Mouse (Mus musculus): ENCODE measurements around the gene Bmp6. TPM values are rescaled to one million over a fixed set of nuclear protein-coding genes. Genes with fewer than 3 reads are reported as not detected.

Gene Bmp6
- polyA plus RNA-seq, 1 experiment, result 1.8 TPM

DNA sequence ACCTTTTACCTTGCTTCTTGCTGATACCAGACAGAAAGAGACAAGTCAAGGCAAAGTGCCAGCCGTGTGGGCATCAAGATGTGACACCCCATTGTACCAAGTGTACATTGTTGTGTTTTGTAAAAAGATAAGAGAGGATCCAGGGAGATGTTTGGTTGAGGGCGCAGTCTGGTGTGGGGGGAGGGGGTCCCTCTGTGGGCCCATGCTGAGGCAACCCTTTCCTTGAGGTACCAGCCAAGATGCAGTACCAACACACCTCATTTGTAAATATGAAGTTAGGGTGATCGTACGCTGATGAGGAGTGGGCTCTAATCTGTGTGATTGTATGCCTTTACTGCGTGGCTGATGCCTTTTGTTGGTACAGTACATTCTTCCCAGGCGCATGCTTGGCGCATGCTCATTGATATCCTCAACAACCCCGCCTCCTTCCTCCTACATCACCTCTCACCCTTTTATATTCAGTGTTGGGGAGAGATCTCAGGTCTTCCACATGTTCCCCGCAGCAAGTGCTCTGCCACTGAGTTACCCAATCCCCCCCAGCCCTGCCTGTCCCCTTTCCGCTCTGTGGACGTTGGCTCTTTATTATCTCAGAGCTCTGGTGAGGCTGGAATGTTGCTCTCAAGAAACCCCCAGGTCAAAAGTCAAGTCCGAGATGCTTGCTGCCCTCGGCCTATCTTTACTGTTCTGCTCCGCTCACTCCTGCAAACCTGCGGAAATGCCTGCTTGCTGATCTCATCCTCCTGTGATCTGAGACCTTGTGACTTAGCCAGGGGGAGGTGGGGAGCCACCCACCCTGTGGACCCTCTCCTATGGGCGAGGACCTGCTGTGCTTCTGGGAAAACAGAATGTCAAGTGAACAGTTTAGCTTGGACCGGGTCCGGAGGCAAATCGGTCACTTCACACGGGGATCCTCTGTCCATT lies 105.4 kb downstream of the Bmp6 start:
- no peak overlapping the region for H3K27ac ChIP-seq (ENCODE audit: insufficient read depth, low read length)
- TF ChIP-seq CTCF (IDR thresholded peaks at IDR 0.05; ENCODE audit: borderline replicate concordance, insufficient read depth, low read length) (no peak), POLR2A (IDR thresholded peaks at IDR 0.05; ENCODE audit: low read depth, low read length) (no peak)

DNA sequence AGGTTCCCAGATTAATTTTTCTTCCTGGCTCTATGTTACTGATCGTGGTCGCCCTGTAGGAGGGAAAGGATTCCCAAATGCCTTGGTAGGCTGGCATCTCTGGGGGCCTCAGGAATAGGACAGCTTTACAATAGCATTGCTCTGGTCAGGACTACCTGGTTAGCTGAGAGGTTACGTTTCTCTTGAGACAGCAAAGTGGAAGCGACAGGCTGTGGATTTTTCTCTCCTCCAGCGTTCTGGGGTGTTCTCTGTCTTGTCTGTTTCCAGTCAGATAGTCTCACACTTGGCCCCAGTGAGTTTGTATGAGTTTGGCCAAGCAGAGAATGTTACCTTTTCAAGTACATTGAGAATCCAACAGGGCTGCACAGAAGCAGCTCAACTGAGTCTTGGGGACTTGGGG lies 106.5 kb downstream of the Bmp6 start:
- H3K4me3 ChIP-seq (ENCODE audit: insufficient read depth, low read length), result no peak overlapping the region
- 0 out of 2 replicates have a peak overlapping the region, but pooled peaks have one; percentile 4 for H3K27ac ChIP-seq (ENCODE audit: insufficient read depth, low read length)
- TF ChIP-seq CTCF (IDR thresholded peaks at IDR 0.05; ENCODE audit: borderline replicate concordance, insufficient read depth, low read length) (no peak), POLR2A (IDR thresholded peaks at IDR 0.05; ENCODE audit: low read depth, low read length) (no peak)
- H3K4me1 ChIP-seq (ENCODE audit: control insufficient read depth, insufficient read depth, low read length), result peaks cover 2% of the 10 kb centered on the region; the same call in 1 of the 2 replicates

More for the DNA sequence above, 105.4 kb downstream of the Bmp6 start:
- Histone ChIP-seq H3K4me1 (ENCODE audit: control insufficient read depth, insufficient read depth, low read length) (peaks cover 2% of the 10 kb centered on the region; the same call in 1 of the 2 replicates), H3K4me3 (ENCODE audit: insufficient read depth, low read length) (no peak overlapping the region)

DNA sequence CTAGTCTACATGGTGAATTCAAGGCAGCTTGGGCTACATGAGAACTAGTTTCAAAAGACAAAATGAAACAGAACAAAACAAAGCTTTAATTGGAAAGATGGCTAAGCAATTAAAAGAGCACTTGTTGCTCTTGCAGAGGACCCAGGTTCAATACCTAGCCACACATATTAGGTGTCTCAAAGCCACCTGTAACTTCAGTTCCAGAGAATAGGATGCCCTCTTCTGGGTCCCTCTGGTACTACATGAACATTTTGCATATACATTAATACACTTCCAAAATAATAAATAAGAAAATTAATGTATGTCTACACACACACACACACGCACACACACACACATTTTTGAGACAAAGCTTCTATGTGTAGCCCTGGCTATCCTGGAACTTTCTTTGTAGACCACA lies 118.5 kb downstream of the Bmp6 start:
- H3K27ac ChIP-seq (ENCODE audit: insufficient read depth, low read length), result no peak overlapping the region
- no peaks in the 10 kb centered on the region for H3K4me1 ChIP-seq (ENCODE audit: control insufficient read depth, insufficient read depth, low read length)
- no peak overlapping the region for H3K4me3 ChIP-seq (ENCODE audit: insufficient read depth, low read length)
- TF ChIP-seq CTCF (IDR thresholded peaks at IDR 0.05; ENCODE audit: borderline replicate concordance, insufficient read depth, low read length) (no peak), POLR2A (IDR thresholded peaks at IDR 0.05; ENCODE audit: low read depth, low read length) (no peak)

DNA sequence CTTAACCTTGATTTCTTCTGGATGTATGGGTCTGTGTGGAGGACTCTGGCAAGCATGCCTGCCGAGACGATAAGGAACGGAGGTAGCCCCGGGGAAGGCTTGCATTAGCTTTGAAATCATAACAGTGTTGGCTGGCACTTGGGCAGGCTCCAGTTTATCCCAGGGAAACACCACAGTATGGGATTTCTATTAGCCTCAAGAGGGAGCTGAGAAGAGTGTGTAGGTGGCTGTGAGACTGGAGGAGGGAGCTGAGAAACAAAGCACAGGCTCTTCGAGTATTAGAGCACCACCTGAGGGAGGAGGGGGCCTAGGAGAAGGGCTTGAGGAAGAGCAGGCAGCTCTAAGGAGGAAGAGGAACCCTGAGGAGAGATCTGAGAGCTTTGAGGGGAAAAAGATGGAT lies 126.0 kb downstream of the Bmp6 start:
- no peak for TF ChIP-seq POLR2A (IDR thresholded peaks at IDR 0.05; ENCODE audit: low read depth, low read length)
- TF ChIP-seq CTCF (IDR thresholded peaks at IDR 0.05; ENCODE audit: borderline replicate concordance, insufficient read depth, low read length), result no peak
- no peak overlapping the region for H3K4me3 ChIP-seq (ENCODE audit: insufficient read depth, low read length)
- H3K4me1 ChIP-seq (ENCODE audit: control insufficient read depth, insufficient read depth, low read length), result peaks cover 4% of the 10 kb centered on the region; the same call in 1 of the 2 replicates
- H3K27ac ChIP-seq (ENCODE audit: insufficient read depth, low read length), result no peak overlapping the region

DNA sequence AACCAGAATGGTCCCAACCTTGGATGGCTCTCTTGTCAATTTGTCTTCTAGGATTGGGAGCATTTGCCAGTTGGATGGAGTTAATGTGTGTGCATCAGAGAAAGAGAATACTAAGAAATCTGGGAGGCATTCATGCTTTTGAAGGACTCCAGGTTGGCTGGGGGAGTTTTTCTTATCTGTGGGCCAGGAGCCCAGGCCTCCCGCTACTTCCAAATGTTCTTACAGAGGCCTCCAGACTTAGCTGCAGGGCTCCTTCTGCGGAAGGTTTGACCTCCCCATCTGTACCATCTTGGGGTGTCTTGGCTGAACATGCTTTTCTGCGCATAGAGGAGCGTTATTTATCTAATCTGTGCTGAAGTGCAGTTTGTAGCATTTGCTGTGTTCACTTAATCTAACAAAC lies 127.7 kb downstream of the Bmp6 start:
- no peak overlapping the region for H3K4me3 ChIP-seq (ENCODE audit: insufficient read depth, low read length)
- H3K27ac ChIP-seq (ENCODE audit: insufficient read depth, low read length), result no peak overlapping the region
- peaks cover 4% of the 10 kb centered on the region; the same call in 1 of the 2 replicates for H3K4me1 ChIP-seq (ENCODE audit: control insufficient read depth, insufficient read depth, low read length)
- TF ChIP-seq CTCF (IDR thresholded peaks at IDR 0.05; ENCODE audit: borderline replicate concordance, insufficient read depth, low read length) (no peak), POLR2A (IDR thresholded peaks at IDR 0.05; ENCODE audit: low read depth, low read length) (no peak)

DNA sequence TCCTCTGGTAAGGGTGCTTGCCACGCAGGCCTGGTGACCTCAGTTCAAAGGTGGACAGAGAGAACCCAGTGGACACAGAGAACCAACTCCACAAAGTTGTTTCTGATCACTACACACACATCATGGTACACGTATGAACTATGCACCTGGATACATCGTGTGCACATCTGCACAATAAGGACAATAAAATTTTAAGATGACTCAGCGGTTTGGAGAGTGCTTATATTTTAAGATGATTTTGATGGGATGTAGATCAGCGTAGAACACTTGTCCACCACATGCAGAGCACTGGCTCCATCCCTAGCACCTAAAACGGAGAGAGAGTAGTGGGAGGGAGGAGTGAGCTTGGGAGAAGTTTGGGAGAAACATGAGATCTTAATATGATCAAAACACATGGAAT lies 128.6 kb downstream of the Bmp6 start:
- H3K27ac ChIP-seq (ENCODE audit: insufficient read depth, low read length), result no peak overlapping the region
- H3K4me1 ChIP-seq (ENCODE audit: control insufficient read depth, insufficient read depth, low read length), result peaks cover 4% of the 10 kb centered on the region; the same call in 1 of the 2 replicates
- no peak for TF ChIP-seq CTCF (IDR thresholded peaks at IDR 0.05; ENCODE audit: borderline replicate concordance, insufficient read depth, low read length)
- no peak for TF ChIP-seq POLR2A (IDR thresholded peaks at IDR 0.05; ENCODE audit: low read depth, low read length)
- H3K4me3 ChIP-seq (ENCODE audit: insufficient read depth, low read length), result no peak overlapping the region

DNA sequence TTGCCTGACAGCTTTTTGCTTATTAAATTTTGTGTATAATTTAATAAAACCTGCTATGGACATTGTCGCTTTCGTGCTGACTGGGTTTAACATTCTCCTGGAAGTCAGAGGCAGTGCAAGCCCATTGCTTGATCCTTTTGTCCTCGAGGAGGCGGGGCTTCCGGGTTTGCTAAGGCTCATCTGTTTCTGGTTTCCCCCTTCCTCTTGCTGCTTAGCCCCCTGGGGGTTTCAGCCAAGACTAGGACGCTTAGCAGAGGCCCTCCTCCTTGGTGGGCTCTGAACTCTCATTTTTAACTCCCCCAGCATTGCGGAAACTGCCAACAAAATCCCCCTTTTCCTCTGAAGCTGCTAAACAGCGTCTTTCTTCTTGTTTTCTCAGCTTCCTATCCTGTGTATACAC lies 132.0 kb downstream of the Bmp6 start:
- no peak overlapping the region for H3K27ac ChIP-seq (ENCODE audit: insufficient read depth, low read length)
- TF ChIP-seq CTCF (IDR thresholded peaks at IDR 0.05; ENCODE audit: borderline replicate concordance, insufficient read depth, low read length) (no peak), POLR2A (IDR thresholded peaks at IDR 0.05; ENCODE audit: low read depth, low read length) (no peak)
- peaks cover 3% of the 10 kb centered on the region; the same call in 1 of the 2 replicates for H3K4me1 ChIP-seq (ENCODE audit: control insufficient read depth, insufficient read depth, low read length)
- H3K4me3 ChIP-seq (ENCODE audit: insufficient read depth, low read length), result no peak overlapping the region

DNA sequence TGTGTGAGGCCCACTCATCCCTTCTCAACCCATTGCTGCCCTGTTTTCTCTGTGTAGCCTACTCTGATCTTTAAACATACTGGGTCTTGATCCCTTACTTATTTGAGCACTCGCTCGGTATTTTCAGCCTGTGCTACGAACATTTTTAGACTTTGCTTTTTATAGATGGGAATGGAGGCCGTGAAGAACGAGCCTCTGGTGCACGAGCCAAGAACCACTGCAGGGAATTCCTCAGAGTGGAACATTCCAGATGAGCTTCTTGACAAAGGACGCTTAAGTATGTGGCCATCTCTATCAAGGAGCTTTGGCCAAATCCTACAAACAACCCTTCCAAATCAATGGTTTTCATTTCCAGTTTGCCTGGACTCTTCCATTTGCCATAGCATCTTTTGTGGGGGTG lies 136.1 kb downstream of the Bmp6 start:
- Histone ChIP-seq H3K4me3 (ENCODE audit: insufficient read depth, low read length) (no peak overlapping the region), H3K4me1 (ENCODE audit: control insufficient read depth, insufficient read depth, low read length) (no peaks in the 10 kb centered on the region), H3K27ac (ENCODE audit: insufficient read depth, low read length) (no peak overlapping the region)
- TF ChIP-seq POLR2A (IDR thresholded peaks at IDR 0.05; ENCODE audit: low read depth, low read length), result no peak
- no peak for TF ChIP-seq CTCF (IDR thresholded peaks at IDR 0.05; ENCODE audit: borderline replicate concordance, insufficient read depth, low read length)

DNA sequence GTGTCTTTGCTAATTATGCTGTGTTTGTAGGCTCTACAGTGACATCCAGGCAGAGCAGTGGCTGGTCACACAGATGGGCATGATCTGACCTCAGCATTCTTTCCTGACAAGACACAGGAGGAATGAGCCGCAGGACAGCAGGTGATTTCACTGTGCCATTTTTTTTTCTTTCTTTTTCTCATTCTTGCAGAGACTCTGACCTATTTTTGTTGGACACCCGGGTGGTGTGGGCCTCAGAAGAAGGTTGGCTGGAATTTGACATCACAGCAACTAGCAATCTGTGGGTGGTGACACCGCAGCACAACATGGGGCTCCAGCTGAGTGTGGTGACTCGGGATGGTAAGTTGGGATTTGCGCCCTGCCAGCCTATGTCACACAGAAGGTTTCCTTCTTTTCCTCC lies 139.8 kb downstream of the Bmp6 start:
- H3K27ac ChIP-seq (ENCODE audit: insufficient read depth, low read length), result no peak overlapping the region
- TF ChIP-seq CTCF (IDR thresholded peaks at IDR 0.05; ENCODE audit: borderline replicate concordance, insufficient read depth, low read length), result no peak
- TF ChIP-seq POLR2A (IDR thresholded peaks at IDR 0.05; ENCODE audit: low read depth, low read length), result no peak

DNA sequence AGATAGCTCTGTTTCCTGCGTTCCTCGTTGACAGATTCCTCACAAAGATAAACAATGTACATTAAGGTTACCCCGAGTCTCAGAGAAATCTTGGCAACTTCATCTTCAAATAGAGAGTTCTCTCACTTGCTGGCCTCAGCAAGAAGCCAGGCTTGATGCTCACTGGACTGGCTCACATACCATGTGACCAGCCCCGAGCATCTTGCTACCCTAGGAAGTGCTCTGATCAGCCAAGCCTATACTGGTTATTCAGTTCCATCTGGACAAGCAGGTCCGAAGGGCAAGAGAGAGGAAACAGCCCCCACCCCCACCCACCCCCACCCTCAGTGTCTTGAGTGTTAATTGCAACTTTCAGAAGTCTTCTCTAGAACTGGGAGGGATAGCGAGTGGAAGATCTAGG lies 141.9 kb downstream of the Bmp6 start:
- Histone ChIP-seq H3K4me1 (ENCODE audit: control insufficient read depth, insufficient read depth, low read length) (no peaks in the 10 kb centered on the region), H3K4me3 (ENCODE audit: insufficient read depth, low read length) (no peak overlapping the region), H3K27ac (ENCODE audit: insufficient read depth, low read length) (no peak overlapping the region)
- TF ChIP-seq CTCF (IDR thresholded peaks at IDR 0.05; ENCODE audit: borderline replicate concordance, insufficient read depth, low read length), result no peak
- no peak for TF ChIP-seq POLR2A (IDR thresholded peaks at IDR 0.05; ENCODE audit: low read depth, low read length)

More for the DNA sequence above, 139.8 kb downstream of the Bmp6 start:
- no peaks in the 10 kb centered on the region for H3K4me1 ChIP-seq (ENCODE audit: control insufficient read depth, insufficient read depth, low read length)
- H3K4me3 ChIP-seq (ENCODE audit: insufficient read depth, low read length), result no peak overlapping the region
